Mouse (Mus musculus) hindbrain, postnatal 0 days (tissue): ENCODE results near the gene Tnp1. TPM values are rescaled to one million over a fixed set of nuclear protein-coding genes. Genes with fewer than 3 reads are reported as not detected.

Experiments
- ATAC-seq: fragments of 200-750 bp; cut with Nextera tagmentation; 2 replicates; pipeline ENCODE4 v1.8.0; 2017; ENCODE audit warnings: mild to moderate bottlenecking, moderate TSS enrichment, moderate library complexity
- DNase-seq: peaks from one replicate; pipeline ENCODE4 v3.0.0-alpha.2; 2015; ENCODE audit warnings: low spot score
- H3K27ac ChIP-seq: fragments of 300-500 bp; sonication (generic); 2 replicates; pipeline ENCODE4 v1.5.1; 2014; ENCODE audit warnings: mild to moderate bottlenecking
- H3K27me3 ChIP-seq: fragments of 300-500 bp; sonication (generic); 2 replicates; pipeline ENCODE4 v1.6.1; 2014; ENCODE audit warnings: low read length, mixed read lengths; ENCODE audit not compliant: insufficient read depth
- H3K36me3 ChIP-seq: fragments of 300-500 bp; sonication (generic); 2 replicates; pipeline ENCODE4 v1.6.1; 2014; ENCODE audit warnings: low read length, mixed read lengths; ENCODE audit not compliant: insufficient read depth
- H3K4me1 ChIP-seq: fragments of 300-500 bp; sonication (generic); 2 replicates; pipeline ENCODE4 v1.6.1; 2014; ENCODE audit warnings: antibody characterized with exemption, low read length, mixed read lengths; ENCODE audit not compliant: insufficient read depth
- H3K4me2 ChIP-seq: fragments of 300-500 bp; sonication (generic); 2 replicates; pipeline ENCODE4 v1.6.1; 2014; ENCODE audit warnings: low read depth, mild to moderate bottlenecking, low read length, moderate library complexity, mixed read lengths
- H3K4me3 ChIP-seq: fragments of 300-500 bp; sonication (generic); 2 replicates; pipeline ENCODE4 v1.5.1; 2014; ENCODE audit warnings: low read length
- H3K9ac ChIP-seq: fragments of 300-500 bp; sonication (generic); replicated peaks from 2 replicates; pipeline ENCODE4 v1.6.1; 2014; ENCODE audit warnings: mild to moderate bottlenecking, low read length, moderate library complexity, mixed read lengths
- H3K9me3 ChIP-seq: fragments of 300-500 bp; sonication (generic); 2 replicates; pipeline ENCODE4 v1.6.1; 2016; ENCODE audit warnings: low read length, mixed read lengths
- CTCF ChIP-seq: IDR thresholded peaks from 2 replicates; pipeline ENCODE4 v1.5.1; 2016; ENCODE audit warnings: antibody characterized with exemption, control low read depth, low read depth
- WGBS: fragments of 180-500 bp; shearing (Covaris S2); extraction: QIAGEN DNeasy Blood & Tissue Kit; methylation state at CpG from one replicate; pipeline ENCODE4 v1.1.7; 2014; 5-methylcytosine and 5-hydroxymethylcytosine counted together
- polyA plus RNA-seq: library from polyadenylated mRNA; unstranded; fragments of >200 nt; fragmentation: Nextera tagmentation; extraction: Ambion mirVana; gene quantifications from 2 replicates; pipeline ENCODE4 v1.2.1, GENCODE M21; 2015
- total RNA-seq: library from RNA; depleted of rRNA; stranded (reverse); fragments of >200 nt; gene quantifications from 2 replicates; pipeline ENCODE4 v1.2.3, GENCODE M21; 2014

Tnp1 gene
- total and polyA plus RNA-seq, 2 experiments from 2014 or later = not detected

DNA sequence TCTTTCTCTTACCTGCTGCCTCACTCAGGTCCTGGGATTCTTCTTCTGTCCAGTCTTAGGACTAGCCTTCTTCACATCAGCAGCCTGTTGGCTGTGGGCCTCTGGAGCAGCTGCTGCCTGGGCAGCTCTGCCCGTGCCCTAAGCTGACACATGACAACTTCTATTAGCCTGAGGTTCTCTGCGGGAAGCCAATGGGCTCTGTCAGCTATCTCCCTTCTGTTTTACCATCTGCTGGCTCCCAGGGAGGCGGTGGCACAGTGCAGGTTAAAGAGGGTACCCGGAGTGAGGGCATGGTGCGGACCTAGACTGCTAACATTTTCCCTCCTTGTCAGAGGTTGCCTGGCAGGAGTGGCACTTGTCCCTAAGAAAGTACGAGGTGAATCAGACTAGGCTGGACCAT, 39.5 kb upstream of the Tnp1 start:
- 0 out of 2 replicates have a peak overlapping the region, but pooled peaks have one; percentile 20 for H3K27ac ChIP-seq
- no peaks in the 10 kb centered on the region for H3K36me3 ChIP-seq
- no peaks in the 10 kb centered on the region for H3K4me1 ChIP-seq
- WGBS = 36% methylated on average over 6 of the region's 6 CpGs
- H3K27me3 ChIP-seq = no peaks in the 10 kb centered on the region
- ATAC-seq (peak; percentile 77), DNase-seq (peak; percentile 75)
- no peak overlapping the region for H3K9ac ChIP-seq
- no peaks in the 10 kb centered on the region for H3K9me3 ChIP-seq
- TF ChIP-seq CTCF = no peak
- H3K4me3 ChIP-seq = no peak overlapping the region
- H3K4me2 ChIP-seq = no peak overlapping the region

DNA sequence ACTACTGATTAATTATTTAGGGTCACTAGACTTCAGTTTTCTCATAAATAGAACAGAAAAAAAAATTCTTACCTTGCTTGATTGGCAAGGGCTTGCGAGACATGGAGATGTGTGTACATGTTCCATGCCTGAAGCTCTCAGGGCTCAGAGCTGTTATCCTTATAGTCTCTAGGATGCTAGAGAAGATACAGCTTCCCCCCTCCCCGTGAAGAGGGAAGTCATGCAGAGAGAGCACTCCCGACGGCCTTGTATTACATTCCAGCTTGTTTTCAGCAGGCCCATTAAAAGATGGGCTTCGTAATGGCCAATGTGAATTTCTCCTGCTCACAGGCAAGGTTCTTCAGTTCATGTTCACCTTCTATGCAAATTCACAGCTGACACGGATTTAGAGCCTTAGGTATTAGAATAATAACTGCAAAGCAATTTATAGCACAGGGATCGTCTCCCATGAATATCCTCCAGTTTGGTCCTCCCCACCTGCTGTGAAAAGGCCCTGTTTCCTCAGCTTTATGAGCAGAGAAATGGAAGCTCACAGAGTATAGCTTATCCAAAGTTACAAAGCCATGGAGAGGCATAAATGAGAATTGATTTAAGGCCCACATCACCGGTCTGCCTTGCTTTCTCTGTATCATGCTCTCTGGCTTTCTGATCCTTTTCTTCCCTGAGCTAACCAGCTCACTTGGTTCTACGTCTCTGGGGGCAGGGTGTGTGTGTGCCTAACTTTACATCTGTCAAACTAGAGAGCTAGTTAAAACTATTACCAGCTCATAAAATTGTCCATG, 38.0 kb upstream of the Tnp1 start:
- Histone ChIP-seq H3K36me3 (no peaks in the 10 kb centered on the region), H3K4me3 (no peak overlapping the region), H3K27me3 (no peaks in the 10 kb centered on the region), H3K9ac (no peak overlapping the region), H3K4me2 (no peak overlapping the region), H3K9me3 (no peaks in the 10 kb centered on the region), H3K27ac (no peak overlapping the region; the same call in 1 of the 2 replicates), H3K4me1 (no peaks in the 10 kb centered on the region)
- no peak for TF ChIP-seq CTCF
- DNase-seq (no peak), ATAC-seq (no peak)
- WGBS = 34% methylated on average over 9 of the region's 9 CpGs

DNA sequence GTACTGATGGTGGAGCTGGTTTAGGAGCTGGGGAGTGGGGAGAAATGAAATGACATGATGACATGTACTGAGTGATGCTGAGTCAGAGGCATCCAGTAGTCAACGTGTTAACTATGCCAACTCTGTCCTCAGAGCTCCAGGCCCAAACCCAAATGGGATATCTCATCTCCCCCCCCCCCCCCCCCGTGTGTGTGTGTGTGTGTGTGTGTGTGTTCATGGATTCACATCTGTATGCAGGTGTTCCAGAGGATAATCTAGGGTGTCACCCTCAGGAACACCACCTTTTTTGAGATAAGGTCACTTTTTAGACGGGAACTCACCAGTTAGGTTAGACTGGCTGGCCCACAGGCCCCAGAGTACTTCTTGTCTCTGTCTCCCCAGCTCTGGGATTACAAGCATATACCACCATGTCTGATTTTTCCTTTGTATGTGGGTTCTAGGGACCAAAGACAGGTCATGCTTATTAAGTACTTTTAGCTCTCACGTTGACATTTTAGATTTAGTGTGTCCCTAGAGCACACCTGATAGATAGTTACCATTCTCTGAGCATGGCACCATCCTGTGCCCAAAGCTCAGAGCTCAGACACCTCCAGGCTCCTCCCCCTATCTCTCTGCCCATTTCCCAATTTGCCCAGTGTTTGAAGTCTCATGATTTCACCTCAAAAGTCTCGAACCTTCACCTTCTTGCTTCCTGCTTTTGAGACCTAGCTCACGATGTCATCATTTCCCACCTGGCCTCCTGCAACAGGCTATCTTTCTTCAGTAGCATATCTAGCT, 31.4 kb upstream of the Tnp1 start:
- Histone ChIP-seq H3K36me3 (no peaks in the 10 kb centered on the region), H3K9ac (no peak overlapping the region), H3K4me1 (peaks cover 3% of the 10 kb centered on the region; the same call in 1 of the 2 replicates), H3K27ac (no peak overlapping the region), H3K4me2 (no peak overlapping the region), H3K27me3 (no peaks in the 10 kb centered on the region), H3K9me3 (no peaks in the 10 kb centered on the region), H3K4me3 (no peak overlapping the region)
- DNase-seq = no peak
- TF ChIP-seq CTCF = no peak
- ATAC-seq = no peak
- WGBS = 91% methylated on average over 5 of the region's 6 CpGs

DNA sequence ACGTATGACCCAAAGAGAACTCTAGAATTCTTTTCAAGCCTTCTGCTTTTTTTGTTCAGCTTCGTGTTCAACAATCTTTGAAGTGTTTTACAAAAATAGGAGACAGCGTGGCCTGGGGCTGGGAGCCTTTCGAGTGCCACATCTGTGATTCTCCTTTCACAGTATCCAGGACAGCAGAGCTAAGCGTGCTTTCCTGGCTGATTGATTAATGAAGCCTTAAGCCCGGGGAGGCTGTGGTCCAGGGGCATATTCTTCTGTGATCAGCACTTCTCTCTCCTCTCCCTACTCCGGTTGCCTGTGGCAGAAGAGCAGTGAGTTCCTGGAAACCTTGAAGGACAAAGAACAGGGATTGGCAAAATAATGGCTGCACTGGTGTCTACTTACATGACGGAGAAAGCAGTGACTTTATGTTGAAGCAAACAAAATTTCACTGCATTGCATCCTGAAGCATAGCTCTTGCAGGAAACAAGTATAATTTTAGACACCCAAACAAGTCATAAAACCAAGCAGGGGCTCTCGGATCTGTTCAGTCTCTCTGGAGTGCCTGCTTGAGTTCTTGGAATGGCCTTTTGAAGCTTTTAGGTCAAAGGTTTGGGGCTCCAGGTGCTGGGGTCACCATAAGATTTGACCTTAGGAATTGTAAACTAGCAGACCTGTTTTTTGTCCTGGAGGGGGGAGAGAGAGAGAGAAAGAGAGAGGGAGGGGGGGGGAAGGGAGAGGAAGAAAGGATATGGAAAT, 30.4 kb upstream of the Tnp1 start:
- Histone ChIP-seq H3K27ac (no peak overlapping the region), H3K9me3 (no peaks in the 10 kb centered on the region), H3K4me2 (no peak overlapping the region), H3K36me3 (no peaks in the 10 kb centered on the region), H3K27me3 (no peaks in the 10 kb centered on the region), H3K9ac (no peak overlapping the region), H3K4me3 (no peak overlapping the region), H3K4me1 (peaks cover 3% of the 10 kb centered on the region; the same call in 1 of the 2 replicates)
- no peak for TF ChIP-seq CTCF
- ATAC-seq = no peak
- DNase-seq = no peak
- 32% methylated on average over 9 of the region's 9 CpGs for WGBS

DNA sequence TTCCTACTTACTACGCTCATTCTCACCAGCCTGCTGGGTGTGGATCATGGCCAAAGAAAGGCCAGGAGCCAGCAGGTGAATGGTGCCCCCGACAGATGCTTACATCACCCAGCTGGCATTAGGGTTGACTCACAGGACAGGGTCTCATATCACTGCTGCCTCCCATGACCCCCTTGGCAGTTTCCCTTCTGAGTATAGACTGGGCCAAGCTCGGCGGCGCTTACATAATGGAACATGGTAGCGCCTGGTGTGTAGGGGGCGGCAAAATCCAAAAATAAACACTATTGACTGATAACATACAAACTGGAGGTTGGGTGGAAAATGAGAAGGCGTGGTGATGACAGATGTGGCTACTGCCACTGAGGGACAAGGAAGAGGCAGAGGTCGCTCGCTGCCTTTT, 28.0 kb upstream of the Tnp1 start:
- WGBS = 89% methylated on average over 10 of the region's 10 CpGs

DNA sequence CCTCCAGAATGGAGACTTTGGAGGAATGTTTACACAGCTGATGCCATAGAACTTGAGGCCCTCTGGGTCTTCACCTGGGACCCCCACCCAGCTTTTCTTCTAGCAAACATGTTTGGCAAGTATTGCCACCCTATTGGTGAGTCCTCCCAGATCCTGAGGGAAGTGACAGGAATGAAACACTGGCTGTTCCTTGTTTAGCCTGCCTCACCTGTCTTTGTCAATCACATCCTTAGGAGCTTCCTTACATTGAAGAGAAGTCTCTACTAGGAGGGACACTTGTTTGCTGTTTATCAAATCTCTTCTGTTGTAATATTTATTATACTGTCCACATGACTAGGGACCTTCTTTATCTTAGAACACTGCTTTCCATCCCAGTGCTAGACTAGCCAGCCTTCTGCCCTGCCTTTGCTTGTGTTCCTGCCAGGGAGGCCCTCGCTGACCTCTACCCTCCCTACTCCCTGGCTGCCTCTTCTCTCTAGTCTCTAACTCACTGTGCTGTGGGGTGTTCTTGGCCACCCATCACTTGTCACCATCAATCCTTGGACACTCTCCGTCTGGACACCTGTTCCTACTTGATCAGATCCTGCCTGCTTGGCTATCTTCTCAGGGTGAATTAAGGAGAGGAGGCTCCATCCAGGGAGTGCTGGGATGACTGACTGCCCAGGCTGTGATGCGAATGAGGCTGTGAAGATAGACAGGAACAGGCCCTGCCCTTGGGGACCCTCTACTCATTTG, 25.1 kb upstream of the Tnp1 start:
- no peak overlapping the region for H3K9ac ChIP-seq
- no peak for TF ChIP-seq CTCF

More for the DNA sequence above, 28.0 kb upstream of the Tnp1 start:
- H3K36me3 ChIP-seq = no peaks in the 10 kb centered on the region
- H3K4me2 ChIP-seq = no peak overlapping the region
- no peak for ATAC-seq
- no peak overlapping the region for H3K27ac ChIP-seq
- H3K4me3 ChIP-seq = no peak overlapping the region
- H3K4me1 ChIP-seq = peaks cover 3% of the 10 kb centered on the region; the same call in 1 of the 2 replicates
- H3K9ac ChIP-seq = no peak overlapping the region
- TF ChIP-seq CTCF = no peak
- no peaks in the 10 kb centered on the region for H3K9me3 ChIP-seq
- H3K27me3 ChIP-seq = no peaks in the 10 kb centered on the region
- DNase-seq = no peak

More for the DNA sequence above, 25.1 kb upstream of the Tnp1 start:
- Histone ChIP-seq H3K27ac (no peak overlapping the region), H3K4me1 (no peaks in the 10 kb centered on the region), H3K9me3 (no peaks in the 10 kb centered on the region), H3K36me3 (no peaks in the 10 kb centered on the region), H3K27me3 (no peaks in the 10 kb centered on the region), H3K4me2 (no peak overlapping the region), H3K4me3 (no peak overlapping the region)
- WGBS = 84% methylated on average over 3 of the region's 3 CpGs
- DNase-seq (no peak), ATAC-seq (no peak)
